Mouse (Mus musculus) limb, embryonic 13.5 days (tissue): Measurements from ENCODE around the gene Plch1. TPM values are rescaled to one million over a fixed set of nuclear protein-coding genes. Genes with fewer than 3 reads are reported as not detected.

Experiments used
- ATAC-seq: fragments of 200-750 bp; cut with Nextera tagmentation; 2 replicates; pipeline ENCODE4 v1.8.0; 2017; ENCODE audit warnings: low read depth, moderate number of reproducible peaks, moderate TSS enrichment; ENCODE audit not compliant: low FRiP score
- H3K27ac ChIP-seq: fragments of 300-500 bp; sonication (generic); 2 replicates; pipeline ENCODE4 v1.5.1; 2015; ENCODE audit warnings: inconsistent platforms, mild to moderate bottlenecking, moderate library complexity
- H3K27me3 ChIP-seq: fragments of 300-500 bp; sonication (generic); 2 replicates; pipeline ENCODE4 v1.6.1; 2015; ENCODE audit warnings: mild to moderate bottlenecking, inconsistent platforms
- H3K36me3 ChIP-seq: fragments of 300-500 bp; sonication (generic); 2 replicates; pipeline ENCODE4 v1.6.1; 2015; ENCODE audit warnings: inconsistent platforms, mild to moderate bottlenecking, moderate library complexity
- H3K4me1 ChIP-seq: fragments of 300-500 bp; sonication (generic); 2 replicates; pipeline ENCODE4 v1.6.1; 2015; ENCODE audit warnings: inconsistent platforms
- H3K4me2 ChIP-seq: fragments of 300-500 bp; sonication (generic); replicated peaks from 2 replicates; pipeline ENCODE4 v1.6.1; 2015; ENCODE audit warnings: inconsistent platforms, mild to moderate bottlenecking, moderate library complexity
- H3K4me3 ChIP-seq: fragments of 300-500 bp; sonication (generic); 2 replicates; pipeline ENCODE4 v1.5.1; 2015; ENCODE audit warnings: moderate library complexity, mild to moderate bottlenecking, inconsistent platforms
- H3K9ac ChIP-seq: fragments of 300-500 bp; sonication (generic); 2 replicates; pipeline ENCODE4 v1.6.1; 2015; ENCODE audit warnings: mild to moderate bottlenecking, inconsistent platforms
- H3K9me3 ChIP-seq: fragments of 300-500 bp; sonication (generic); 2 replicates; pipeline ENCODE4 v1.6.1; 2016; ENCODE audit warnings: inconsistent platforms
- WGBS: fragments of 180-500 bp; shearing (Covaris S2); methylation state at CpG from one replicate; pipeline ENCODE4 v1.1.7; 2015; 5-methylcytosine and 5-hydroxymethylcytosine counted together
- polyA plus RNA-seq: library from polyadenylated mRNA; unstranded; fragments of >200 nt; fragmentation: Nextera tagmentation; extraction: Ambion mirVana; gene quantifications from 2 replicates; pipeline ENCODE4 v1.2.1, GENCODE M21; 2015

The Plch1 gene
- polyA plus RNA-seq, 1 experiment from 2014 or later = 1.1 TPM

DNA sequence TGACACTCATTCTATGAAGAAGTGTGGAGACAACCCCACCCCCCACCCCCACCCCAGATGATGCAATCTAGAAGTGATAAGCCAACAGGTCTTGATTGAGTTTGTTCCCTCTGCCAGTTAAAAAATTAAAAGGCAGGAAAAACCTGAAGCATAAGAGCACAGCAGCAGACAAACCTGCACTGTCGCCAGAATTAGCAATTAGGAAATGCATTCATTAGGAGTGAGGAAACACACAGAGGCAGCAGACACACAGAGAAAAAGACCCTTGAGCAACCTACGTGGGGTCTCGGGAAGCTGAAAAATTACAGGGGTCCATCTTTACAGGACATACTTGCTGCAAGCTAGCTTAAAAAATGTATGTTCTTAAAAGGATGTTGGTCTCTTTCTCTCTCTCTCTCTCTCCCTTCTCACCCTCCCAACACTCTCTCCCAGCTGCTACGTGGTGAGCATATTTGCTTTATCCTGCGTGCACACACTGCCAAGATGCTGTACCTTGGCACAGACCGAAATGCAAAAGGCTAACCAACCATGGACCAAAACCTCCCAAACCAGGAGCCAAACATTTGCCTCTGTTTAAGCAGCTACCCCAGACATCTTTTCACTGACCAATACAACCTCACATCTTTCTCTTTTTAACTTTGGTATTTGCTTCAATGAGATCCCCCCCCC, 234.6 kb downstream of the Plch1 start:
- ATAC-seq = no peak
- no peak overlapping the region for H3K4me3 ChIP-seq
- WGBS = 65% methylated on average over 6 of the region's 6 CpGs

More for the DNA sequence above, 234.6 kb downstream of the Plch1 start:
- Histone ChIP-seq H3K36me3 (no peaks in the 10 kb centered on the region), H3K4me1 (no peaks in the 10 kb centered on the region), H3K27me3 (no peaks in the 10 kb centered on the region), H3K27ac (no peak overlapping the region), H3K4me2 (no peak overlapping the region), H3K9ac (no peak overlapping the region), H3K9me3 (no peaks in the 10 kb centered on the region)

Other genes with a start within 250 kb of the Plch1 start
- 7.6 and 7.9 TPM in 2 replicates for gene E130311K13Rik, start 30.0 kb upstream of the Plch1 start, polyA plus RNA-seq
- 14.0 and 15.8 TPM in 2 replicates for gene Slc33a1, start 65.3 kb upstream of the Plch1 start, polyA plus RNA-seq
- gene Gmps, start 76.6 kb upstream of the Plch1 start, polyA plus RNA-seq = 53.1 and 53.3 TPM in 2 replicates
- gene Vmn2r1, start 182.1 kb upstream of the Plch1 start, polyA plus RNA-seq = 0.03 and 0.06 TPM in 2 replicates
- not detected in 2 replicates for gene Vmn2r2, start 242.5 kb upstream of the Plch1 start, polyA plus RNA-seq